Mouse (Mus musculus): Measurements from ENCODE around the gene Cdc37l1. TPM values are rescaled to one million over a fixed set of nuclear protein-coding genes. Genes with fewer than 3 reads are reported as not detected.

Cdc37l1 gene
- polyA plus RNA-seq, 1 experiment from 2014 or later: 45.4 TPM

DNA sequence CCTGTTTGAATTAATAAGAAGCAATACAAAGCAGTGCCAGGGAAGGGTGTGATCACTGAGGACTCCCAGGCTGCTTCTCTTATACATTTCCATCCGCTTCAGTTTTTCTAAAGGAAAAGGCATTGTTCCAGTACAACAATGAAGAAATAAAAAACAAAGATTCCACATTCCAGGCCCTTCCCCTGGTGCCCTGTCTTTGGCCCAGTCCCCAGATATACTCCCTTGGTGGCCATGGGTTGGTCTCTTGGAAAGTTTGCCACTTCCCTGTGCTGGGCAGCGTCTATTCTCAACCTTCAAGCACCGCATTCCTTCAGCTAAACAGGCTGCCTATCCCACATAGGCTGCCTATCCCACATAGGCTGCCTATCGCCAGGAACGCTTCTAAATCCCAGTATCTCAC is 46.9 kb downstream of the Cdc37l1 start:
- WGBS: 86% methylated on average over 5 of the region's 5 CpGs
- no peak overlapping the region for H3K9ac ChIP-seq
- H3K27ac ChIP-seq: peak overlapping the region; percentile 7; the same call in 1 of the 2 replicates
- H3K4me3 ChIP-seq: no peak overlapping the region
- H3K9me3 ChIP-seq: no peaks in the 10 kb centered on the region
- H3K4me1 ChIP-seq: peaks cover 3% of the 10 kb centered on the region; the same call in 1 of the 2 replicates
- no peak overlapping the region for H3K4me2 ChIP-seq
- peaks cover 54% of the 10 kb centered on the region for H3K36me3 ChIP-seq
- ATAC-seq (ENCODE audit: insufficient number of reproducible peaks, insufficient read depth, low FRiP score, low TSS enrichment, low read depth): no peak
- no peaks in the 10 kb centered on the region for H3K27me3 ChIP-seq

DNA sequence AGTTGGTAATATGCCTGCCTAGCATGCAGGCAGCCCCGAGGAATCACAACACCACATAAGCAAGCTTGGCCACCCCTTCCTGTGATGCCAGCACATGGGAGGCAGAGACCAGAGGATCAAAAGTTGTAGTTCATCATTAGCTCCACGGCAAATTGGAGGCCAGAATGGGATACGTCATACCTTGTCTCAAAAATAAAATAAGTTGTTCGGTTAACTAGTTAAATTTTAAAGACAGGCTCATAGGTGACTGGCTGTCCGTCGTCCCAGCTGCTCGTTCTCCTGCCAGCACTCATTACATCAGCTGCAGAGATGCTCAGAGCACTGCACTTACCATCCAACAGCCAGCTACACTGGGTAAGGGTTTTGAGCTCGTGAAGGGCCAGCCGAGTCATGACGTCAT is 47.4 kb downstream of the Cdc37l1 start:
- peak overlapping the region; percentile 7; the same call in 1 of the 2 replicates for H3K27ac ChIP-seq
- peaks cover 3% of the 10 kb centered on the region; the same call in 1 of the 2 replicates for H3K4me1 ChIP-seq
- no peak overlapping the region for H3K4me3 ChIP-seq
- no peak for ATAC-seq (ENCODE audit: insufficient number of reproducible peaks, insufficient read depth, low FRiP score, low TSS enrichment, low read depth)
- no peak overlapping the region for H3K4me2 ChIP-seq
- H3K36me3 ChIP-seq: peaks cover 48% of the 10 kb centered on the region
- H3K9me3 ChIP-seq: no peaks in the 10 kb centered on the region
- 87% methylated on average over 10 of the region's 10 CpGs for WGBS
- no peak overlapping the region for H3K9ac ChIP-seq
- no peaks in the 10 kb centered on the region for H3K27me3 ChIP-seq

DNA sequence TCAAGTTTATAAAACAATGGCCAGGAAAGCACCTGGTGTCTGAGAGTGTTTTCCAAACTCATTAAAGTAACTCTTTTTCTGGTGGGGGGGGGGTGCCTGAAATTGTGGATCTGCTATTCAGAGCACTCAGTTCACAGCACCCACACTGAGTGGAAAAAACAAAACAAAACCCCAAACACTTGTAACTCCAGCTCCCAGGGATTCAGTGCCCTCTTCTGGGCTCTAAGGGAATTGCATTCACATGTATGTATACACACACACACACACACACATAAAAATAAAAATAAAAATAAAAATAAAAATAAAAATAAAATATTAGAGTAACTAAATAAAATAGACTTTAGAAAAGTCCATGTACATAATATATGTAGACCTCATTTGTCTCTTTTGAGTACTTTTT is 49.2 kb downstream of the Cdc37l1 start:
- no peaks in the 10 kb centered on the region for H3K9me3 ChIP-seq
- H3K9ac ChIP-seq: no peak overlapping the region
- no peak overlapping the region for H3K4me3 ChIP-seq
- peaks cover 10% of the 10 kb centered on the region for H3K4me1 ChIP-seq
- no peak for ATAC-seq (ENCODE audit: insufficient number of reproducible peaks, insufficient read depth, low FRiP score, low TSS enrichment, low read depth)
- no peaks in the 10 kb centered on the region for H3K27me3 ChIP-seq
- no peak overlapping the region for H3K27ac ChIP-seq
- H3K36me3 ChIP-seq: peaks cover 38% of the 10 kb centered on the region
- no peak overlapping the region for H3K4me2 ChIP-seq

DNA sequence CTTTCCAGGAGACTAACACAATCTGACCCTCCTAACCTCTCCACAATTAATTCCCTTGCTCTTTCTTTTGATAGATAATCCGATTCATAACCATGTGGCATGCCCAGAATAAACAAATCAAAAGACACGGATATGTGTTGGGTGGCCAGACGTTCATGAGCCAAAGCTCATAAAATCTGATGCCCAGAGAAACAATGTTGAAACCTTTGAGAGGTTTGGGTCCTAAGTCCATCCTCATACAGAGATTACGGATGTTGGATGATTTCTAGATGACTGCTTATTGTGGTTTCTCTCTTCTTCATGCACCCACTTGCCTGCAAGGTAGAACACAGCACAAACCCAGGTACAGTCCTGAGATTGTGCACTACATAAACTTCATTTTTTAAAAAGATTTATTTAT is 50.1 kb downstream of the Cdc37l1 start:
- 82% methylated on average over 4 of the region's 4 CpGs for WGBS
- Histone ChIP-seq H3K9ac (no peak overlapping the region), H3K9me3 (no peaks in the 10 kb centered on the region), H3K27me3 (no peaks in the 10 kb centered on the region), H3K4me1 (peaks cover 17% of the 10 kb centered on the region), H3K36me3 (peaks cover 32% of the 10 kb centered on the region), H3K4me3 (no peak overlapping the region), H3K4me2 (no peak overlapping the region), H3K27ac (no peak overlapping the region)
- no peak for ATAC-seq (ENCODE audit: insufficient number of reproducible peaks, insufficient read depth, low FRiP score, low TSS enrichment, low read depth)

DNA sequence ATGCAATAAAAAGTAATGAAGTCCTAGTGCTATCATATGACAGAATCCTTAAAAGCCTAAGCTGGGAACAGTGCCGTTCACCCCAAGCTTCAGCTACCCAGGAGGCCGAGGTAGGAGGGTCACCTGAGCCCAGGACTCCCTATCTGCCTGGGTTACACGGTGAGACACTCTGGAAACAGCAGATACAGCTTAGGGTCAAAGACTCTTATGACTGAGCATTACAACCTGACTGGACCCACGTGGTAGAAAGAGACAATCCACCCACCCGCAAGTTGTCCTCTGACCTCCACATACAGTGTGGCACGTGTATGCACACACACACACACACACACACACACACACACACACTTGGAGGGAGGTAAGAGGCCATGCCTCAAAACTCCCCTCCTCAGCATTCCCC is 52.0 kb downstream of the Cdc37l1 start:
- H3K36me3 ChIP-seq: peaks cover 16% of the 10 kb centered on the region
- no peaks in the 10 kb centered on the region for H3K27me3 ChIP-seq
- ATAC-seq (ENCODE audit: insufficient number of reproducible peaks, insufficient read depth, low FRiP score, low TSS enrichment, low read depth): no peak
- 74% methylated on average over 6 of the region's 6 CpGs for WGBS
- H3K9ac ChIP-seq: no peak overlapping the region
- no peak overlapping the region for H3K4me2 ChIP-seq
- H3K4me1 ChIP-seq: peaks cover 27% of the 10 kb centered on the region
- H3K9me3 ChIP-seq: no peaks in the 10 kb centered on the region
- H3K27ac ChIP-seq: no peak overlapping the region
- no peak overlapping the region for H3K4me3 ChIP-seq

DNA sequence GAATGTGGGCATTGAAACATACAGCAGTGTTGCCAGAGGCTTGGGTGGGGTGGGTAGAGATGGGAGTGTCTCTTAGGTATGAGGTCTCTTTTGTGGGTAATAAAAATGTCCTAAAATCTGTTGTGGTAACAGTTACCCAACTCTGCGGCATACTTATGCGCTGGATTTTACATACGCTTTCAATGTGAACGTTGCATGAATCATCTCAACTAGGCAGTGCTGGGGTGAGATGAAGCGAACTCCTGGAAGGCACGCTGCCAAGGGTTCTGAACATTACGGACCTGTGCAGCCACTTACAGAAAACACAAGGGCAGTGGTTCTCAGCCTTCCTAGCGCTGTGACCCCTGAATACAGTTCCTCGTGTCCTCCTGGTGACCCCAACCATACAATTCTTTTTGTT is 52.5 kb downstream of the Cdc37l1 start:
- 84% methylated on average over 9 of the region's 9 CpGs for WGBS
- Histone ChIP-seq H3K4me2 (no peak overlapping the region), H3K9ac (no peak overlapping the region), H3K27ac (no peak overlapping the region), H3K27me3 (no peaks in the 10 kb centered on the region), H3K4me1 (peaks cover 27% of the 10 kb centered on the region), H3K4me3 (no peak overlapping the region), H3K9me3 (no peaks in the 10 kb centered on the region), H3K36me3 (peaks cover 11% of the 10 kb centered on the region)
- ATAC-seq (ENCODE audit: insufficient number of reproducible peaks, insufficient read depth, low FRiP score, low TSS enrichment, low read depth): no peak

DNA sequence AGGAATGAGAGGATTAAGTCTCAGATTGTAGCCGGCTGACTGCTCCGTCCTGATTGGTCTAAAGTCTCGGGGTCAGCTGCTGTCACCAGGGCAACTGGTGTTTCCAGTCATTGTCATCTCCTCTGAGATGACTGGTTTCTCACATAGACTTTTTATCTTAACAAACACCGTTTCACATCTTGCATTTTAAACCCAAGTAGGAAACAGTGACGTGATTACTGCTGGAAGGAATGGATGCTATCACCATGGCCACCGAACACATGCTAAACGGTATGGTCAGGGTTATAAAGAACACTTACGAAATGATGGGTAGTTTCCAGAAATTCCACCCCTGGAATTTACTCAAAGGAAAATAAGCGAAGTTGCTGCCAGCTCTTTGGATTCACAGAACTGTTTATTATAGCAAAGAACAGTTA is 54.2 kb downstream of the Cdc37l1 start:
- no peak overlapping the region for H3K4me3 ChIP-seq
- peaks cover 37% of the 10 kb centered on the region for H3K4me1 ChIP-seq
- H3K36me3 ChIP-seq: peaks cover 5% of the 10 kb centered on the region
- no peaks in the 10 kb centered on the region for H3K27me3 ChIP-seq
- no peak overlapping the region for H3K4me2 ChIP-seq
- H3K9me3 ChIP-seq: no peaks in the 10 kb centered on the region
- no peak for ATAC-seq (ENCODE audit: insufficient number of reproducible peaks, insufficient read depth, low FRiP score, low TSS enrichment, low read depth)
- WGBS: 61% methylated on average over 9 of the region's 9 CpGs
- no peak overlapping the region for H3K9ac ChIP-seq
- H3K27ac ChIP-seq: no peak overlapping the region

DNA sequence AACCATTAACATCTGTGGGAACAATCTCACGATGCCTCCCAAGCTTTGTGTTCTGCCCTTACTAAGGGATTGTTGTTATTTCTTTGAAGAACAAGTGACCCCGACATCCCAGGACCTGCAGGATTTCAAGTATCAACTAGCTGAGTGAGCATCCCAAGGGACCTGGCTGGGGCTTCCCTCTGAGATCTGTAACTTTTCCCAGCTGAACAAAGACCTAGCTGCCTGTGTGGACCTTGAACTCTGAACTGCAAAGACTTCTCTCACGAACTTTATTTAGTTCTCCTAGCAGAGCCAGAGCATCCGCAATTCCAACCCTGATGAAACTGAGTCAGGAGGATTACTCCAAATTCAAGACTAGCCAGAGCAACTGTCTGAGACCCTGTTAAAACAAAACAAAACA is 55.2 kb downstream of the Cdc37l1 start:
- Histone ChIP-seq H3K4me1 (peaks cover 40% of the 10 kb centered on the region), H3K9me3 (no peaks in the 10 kb centered on the region), H3K27ac (0 out of 2 replicates have a peak overlapping the region, but pooled peaks have one; percentile 8), H3K4me3 (no peak overlapping the region), H3K27me3 (no peaks in the 10 kb centered on the region), H3K9ac (no peak overlapping the region), H3K4me2 (peak overlapping the region; percentile 72; the same call in 1 of the 2 replicates), H3K36me3 (no peaks in the 10 kb centered on the region)
- 47% methylated on average over 4 of the region's 4 CpGs for WGBS
- ATAC-seq (ENCODE audit: insufficient number of reproducible peaks, insufficient read depth, low FRiP score, low TSS enrichment, low read depth): no peak

DNA sequence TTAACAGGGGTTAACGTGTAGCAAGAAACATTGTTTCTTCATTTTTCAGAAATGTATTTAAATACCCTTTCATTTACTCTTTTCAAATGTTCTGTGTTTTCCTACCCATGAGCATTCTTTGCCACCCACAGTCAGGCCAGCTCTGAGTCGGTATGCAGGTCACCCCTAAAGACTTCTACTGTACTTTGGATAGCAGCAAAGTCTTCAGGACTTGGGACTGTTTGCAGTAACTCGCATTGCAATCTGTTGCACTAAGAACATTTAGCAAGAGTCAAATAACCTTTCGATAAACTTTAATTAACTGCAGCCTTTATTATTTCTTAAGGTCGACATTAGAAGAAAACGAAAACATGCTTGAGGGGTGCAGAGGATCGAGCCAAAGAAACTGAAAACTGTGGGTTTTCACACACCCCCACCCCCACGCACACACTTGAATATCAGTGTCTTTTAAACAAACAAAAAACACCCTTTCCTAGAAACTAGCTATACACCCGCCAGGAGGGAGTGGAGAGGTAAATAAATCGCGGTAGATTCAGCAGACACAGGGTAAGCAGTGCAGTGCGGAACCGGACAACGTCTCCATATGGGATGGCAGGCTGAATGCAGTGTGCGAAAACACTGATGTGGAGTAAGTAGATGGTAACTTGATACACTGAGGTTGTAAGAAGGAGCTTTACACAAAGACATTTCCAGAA is 56.0 kb downstream of the Cdc37l1 start:
- H3K27ac ChIP-seq: peak overlapping the region; percentile 90; the same call in 1 of the 2 replicates
- H3K9me3 ChIP-seq: no peaks in the 10 kb centered on the region
- 21% methylated on average over 15 of the region's 15 CpGs for WGBS
- peak overlapping the region; percentile 89 for H3K4me3 ChIP-seq
- no peaks in the 10 kb centered on the region for H3K36me3 ChIP-seq
- peak overlapping the region; percentile 72 for H3K4me2 ChIP-seq
- peaks cover 40% of the 10 kb centered on the region for H3K4me1 ChIP-seq
- H3K27me3 ChIP-seq: no peaks in the 10 kb centered on the region
- ATAC-seq (ENCODE audit: insufficient number of reproducible peaks, insufficient read depth, low FRiP score, low TSS enrichment, low read depth): no peak
- 0 out of 2 replicates have a peak overlapping the region, but pooled peaks have one; percentile 47 for H3K9ac ChIP-seq

DNA sequence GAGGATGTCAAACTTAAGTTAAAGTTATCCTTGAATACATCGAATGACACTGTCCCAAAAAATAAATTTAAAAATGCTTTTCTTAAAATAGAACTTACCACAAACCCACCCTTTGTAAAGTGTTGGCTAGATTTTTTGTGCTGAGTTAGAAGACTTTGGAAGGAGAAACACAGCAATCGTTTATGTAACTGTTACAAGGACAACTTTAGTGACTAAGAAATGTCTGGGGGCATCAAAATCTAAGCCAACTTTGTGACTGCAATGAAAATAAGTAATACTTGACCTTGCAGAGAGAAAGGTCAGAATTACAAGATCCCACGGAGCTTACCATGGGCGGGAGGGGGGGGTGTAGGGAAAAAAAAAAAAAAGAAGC is 56.8 kb downstream of the Cdc37l1 start:
- 28% methylated on average over 4 of the region's 4 CpGs for WGBS

DNA sequence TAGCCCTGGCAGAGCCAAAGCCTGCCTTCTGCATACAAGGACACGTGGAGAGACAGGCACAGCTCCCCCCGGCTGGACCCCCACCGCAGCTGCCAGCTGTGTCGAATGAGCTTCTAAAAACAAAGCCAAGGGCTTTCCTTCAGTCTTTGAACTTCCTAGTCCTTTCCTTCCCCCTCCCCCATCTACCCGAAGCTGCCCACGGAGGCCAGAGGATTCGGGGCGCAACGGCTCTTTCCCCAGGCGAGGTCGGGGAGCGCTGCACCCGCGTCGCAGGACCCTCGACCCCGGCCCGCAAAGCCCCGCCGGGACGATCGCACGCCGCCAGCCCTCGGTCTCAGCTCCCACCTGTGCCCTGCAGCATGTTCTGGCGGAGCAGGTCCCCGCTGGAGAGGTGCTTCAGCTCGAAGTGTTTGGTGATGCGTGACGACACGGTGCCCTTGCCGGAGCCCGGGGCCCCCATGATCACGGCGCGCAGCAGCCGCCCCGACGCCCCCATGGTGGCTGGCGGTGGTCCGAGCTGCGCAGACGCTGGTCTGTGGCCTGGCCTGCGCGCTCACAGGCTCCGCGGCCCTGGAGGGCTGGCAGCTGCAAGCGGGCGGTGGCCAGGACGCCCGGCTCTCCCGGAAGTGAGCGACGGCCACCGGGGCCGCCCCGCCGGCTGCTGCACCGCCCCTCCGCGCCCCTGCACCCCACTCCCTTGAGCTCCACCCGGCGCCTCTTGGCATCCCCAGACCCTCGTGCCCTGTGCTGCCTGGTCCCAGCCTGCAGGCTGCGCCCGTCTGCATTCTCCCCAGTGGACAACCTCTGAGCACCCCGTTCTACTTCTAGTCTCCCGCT is 57.4 kb downstream of the Cdc37l1 start, which contains the start of gene Ak3:
Ak3 (minus strand) TSS at position 628 of the 837 bp plus-strand sequence.
- H3K4me3 ChIP-seq: peak within 1 kb of the TSS; percentile 89
- ATAC-seq (ENCODE audit: insufficient number of reproducible peaks, insufficient read depth, low FRiP score, low TSS enrichment, low read depth): peak; percentile 83
- H3K36me3 ChIP-seq: no peaks in the 10 kb centered on the region
- peak within 1 kb of the TSS; percentile 72 for H3K4me2 ChIP-seq
- H3K9me3 ChIP-seq: no peaks in the 10 kb centered on the region
- peak within 1 kb of the TSS; percentile 90 for H3K27ac ChIP-seq
- H3K9ac ChIP-seq: peak within 1 kb of the TSS; percentile 89
- peaks cover 37% of the 10 kb centered on the region for H3K4me1 ChIP-seq
- under 1% methylated on average over 59 of the region's 68 CpGs for WGBS
- H3K27me3 ChIP-seq: no peaks in the 10 kb centered on the region

More for the DNA sequence above, 56.8 kb downstream of the Cdc37l1 start:
- H3K4me3 ChIP-seq: peak overlapping the region; percentile 89
- no peak for ATAC-seq (ENCODE audit: insufficient number of reproducible peaks, insufficient read depth, low FRiP score, low TSS enrichment, low read depth)
- no peaks in the 10 kb centered on the region for H3K9me3 ChIP-seq
- H3K4me2 ChIP-seq: peak overlapping the region; percentile 72
- H3K27ac ChIP-seq: peak overlapping the region; percentile 90
- peaks cover 37% of the 10 kb centered on the region for H3K4me1 ChIP-seq
- peak overlapping the region; percentile 89 for H3K9ac ChIP-seq
- no peaks in the 10 kb centered on the region for H3K36me3 ChIP-seq
- H3K27me3 ChIP-seq: no peaks in the 10 kb centered on the region
